Mouse (Mus musculus) ES-E14 (cell line): Measurements from ENCODE around the gene Abca7. TPM values are rescaled to one million over a fixed set of nuclear protein-coding genes. Genes with fewer than 3 reads are reported as not detected.
A peak's percentile ranks its signal among the peaks of the same experiment; 100 is the strongest.
"Not testable (repeated sequence)": the region's sequence is repeated elsewhere in the genome, so short reads cannot be mapped to it uniquely, and the experiment has no call there.

Source experiments
- DNase-seq: peaks from one replicate; pipeline ENCODE4 v3.0.0-alpha.2; 2013; ENCODE audit warnings: low read depth, low spot score
- H3K27ac ChIP-seq: 2 replicates; pipeline ENCODE4 v1.5.1; 2012; ENCODE audit warnings: low read depth, mild to moderate bottlenecking, low read length, moderate library complexity, mixed read lengths; ENCODE audit not compliant: poor library complexity, insufficient read depth, severe bottlenecking
- H3K36me3 ChIP-seq: 2 replicates; pipeline ENCODE4 v1.6.1; 2012; ENCODE audit warnings: mild to moderate bottlenecking, low read length, moderate library complexity, mixed read lengths; ENCODE audit not compliant: control insufficient read depth, poor library complexity, insufficient read depth, severe bottlenecking
- H3K4me1 ChIP-seq, 2 experiments: fragments of 150-350 bp in 1 of 2; sonication (generic) in 1 of 2; 2 replicates each; pipeline ENCODE4 v1.6.1; 2012; ENCODE audit warnings: low read length in 2 of 2, mild to moderate bottlenecking in 1 of 2, mixed read lengths in 1 of 2; ENCODE audit not compliant: control insufficient read depth in 2 of 2, insufficient read depth in 2 of 2, poor library complexity in 1 of 2
- H3K4me3 ChIP-seq, 2 experiments: fragments of 150-350 bp in 1 of 2; sonication (generic) in 1 of 2; 2 replicates each; pipeline ENCODE4 v1.5.1; 2012; ENCODE audit warnings: low read length in 2 of 2, low read depth in 1 of 2, mild to moderate bottlenecking in 1 of 2, mixed read lengths in 1 of 2; ENCODE audit not compliant: insufficient read depth in 1 of 2, poor library complexity in 1 of 2, severe bottlenecking in 1 of 2
- H3K9ac ChIP-seq: 2 replicates; pipeline ENCODE4 v1.6.1; 2012; ENCODE audit warnings: low read depth, mild to moderate bottlenecking, low read length, mixed read lengths; ENCODE audit not compliant: poor library complexity, insufficient read depth, severe bottlenecking
- H3K9me3 ChIP-seq: fragments of 150-350 bp; sonication (generic); 2 replicates; pipeline ENCODE4 v1.6.1; 2012; ENCODE audit warnings: low read depth, mild to moderate bottlenecking, low read length; ENCODE audit not compliant: control insufficient read depth, insufficient read depth
- CHD2 ChIP-seq: IDR thresholded peaks from 2 replicates; pipeline ENCODE4 v1.6.1; 2014; ENCODE audit warnings: mild to moderate bottlenecking, low read depth, low read length, inconsistent platforms
- HCFC1 ChIP-seq: IDR thresholded peaks from 2 replicates; pipeline ENCODE4 v1.6.1; 2012; ENCODE audit warnings: low read length, inconsistent platforms, borderline replicate concordance; ENCODE audit not compliant: insufficient read depth
- MAFK ChIP-seq: IDR thresholded peaks from 2 replicates; pipeline ENCODE4 v1.6.1; 2014; ENCODE audit warnings: mild to moderate bottlenecking, low read depth, low read length, inconsistent platforms; ENCODE audit not compliant: insufficient read depth
- ZC3H11A ChIP-seq: IDR thresholded peaks from 2 replicates; pipeline ENCODE4 v1.6.1; 2012; ENCODE audit warnings: low read depth, mild to moderate bottlenecking, inconsistent platforms, low read length, borderline replicate concordance
- ZNF384 ChIP-seq: IDR thresholded peaks from 2 replicates; pipeline ENCODE4 v1.6.1; 2012; ENCODE audit warnings: low read depth, low read length, inconsistent platforms
- in situ Hi-C, 2 experiments: fragments of 600-800 bp; cut with MboI; formaldehyde crosslinking; loops; one replicate each; pipeline ENCODE4 v1.15.1; 2025; ENCODE audit warnings: low sequenced_read_pairs in 2 of 2, inconsistent platforms in 1 of 2; ENCODE audit not compliant: unreplicated experiment in 2 of 2
- total RNA-seq: library from RNA; depleted of rRNA; stranded (reverse); fragments of 300-350 nt; gene quantifications from 2 replicates; pipeline ENCODE4 v1.2.3, GENCODE M21; 2012

The Abca7 gene
- total RNA-seq, 1 experiment = 8.8 TPM

DNA sequence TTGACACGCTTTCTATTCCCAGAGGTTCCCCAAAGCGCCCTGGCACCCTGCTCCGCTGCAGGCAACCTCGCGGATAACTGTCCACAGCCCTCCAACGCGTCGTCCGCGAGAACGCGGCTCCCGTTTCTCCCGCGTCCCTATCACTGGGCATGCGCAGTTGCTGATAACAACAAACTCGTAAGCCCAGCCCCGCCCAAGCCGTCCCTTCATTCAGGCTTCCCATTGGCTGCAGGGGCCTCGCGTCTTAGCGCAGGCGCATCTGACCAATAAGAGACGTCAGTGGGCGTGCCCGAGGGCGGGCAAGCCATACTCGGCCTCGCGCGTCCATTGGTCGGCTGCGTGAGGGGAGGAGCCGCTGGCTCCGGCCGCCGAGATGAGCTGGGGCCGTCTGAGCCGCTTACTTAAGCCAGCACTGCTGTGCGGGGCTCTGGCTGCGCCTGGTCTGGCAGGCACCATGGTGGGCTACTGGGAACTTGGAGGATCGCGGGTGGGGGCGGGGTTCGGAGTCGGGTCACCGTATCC, 57.0 kb downstream of the Abca7 start:
- H3K9ac ChIP-seq = peak overlapping the region; percentile 97
- TF ChIP-seq ZNF384 (no peak), CHD2 (peak; percentile 10; the same call in 1 of the 2 replicates), HCFC1 (no peak), ZC3H11A (no peak)
- peaks cover 18 to 27% of the 10 kb centered on the region in 2 experiments for H3K4me1 ChIP-seq
- H3K9me3 ChIP-seq = no peaks in the 10 kb centered on the region
- H3K4me3 ChIP-seq = peak overlapping the region; percentile 74 to 93
- H3K27ac ChIP-seq = peak overlapping the region; percentile 96
- H3K36me3 ChIP-seq = peaks cover 28% of the 10 kb centered on the region
- peak; percentile 100 for DNase-seq
- in situ Hi-C loops = no loop called here

GRCm38 (mm10) chr10:80053831-80054815, 57.8 kb downstream of the Abca7 start:
- no peaks in the 10 kb centered on the region for H3K9me3 ChIP-seq
- no peak for DNase-seq
- H3K4me3 ChIP-seq = peak overlapping the region; percentile 74 to 93
- H3K36me3 ChIP-seq = peaks cover 32% of the 10 kb centered on the region
- peak overlapping the region; percentile 94 for H3K27ac ChIP-seq
- peaks cover 15 to 27% of the 10 kb centered on the region in 2 experiments for H3K4me1 ChIP-seq
- in situ Hi-C loops = no loop called here
- TF ChIP-seq ZNF384 = no peak
- TF ChIP-seq ZC3H11A = no peak
- no peak for TF ChIP-seq MAFK
- H3K9ac ChIP-seq = peak overlapping the region; percentile 97

GRCm38 (mm10) chr10:80054911-80055310, 58.6 kb downstream of the Abca7 start:
- Histone ChIP-seq H3K4me1 (peaks cover 11 to 24% of the 10 kb centered on the region in 2 experiments), H3K36me3 (peaks cover 36% of the 10 kb centered on the region), H3K4me3 (peak overlapping the region; percentile 74 to 93), H3K9ac (peak overlapping the region; percentile 97)
- DNase-seq, H3K9me3 ChIP-seq, in situ Hi-C loops, H3K27ac ChIP-seq: not testable (repeated sequence)

- Histone ChIP-seq H3K9me3 (no peaks in the 10 kb centered on the region), H3K36me3 (peaks cover 39% of the 10 kb centered on the region), H3K9ac (peak overlapping the region; percentile 14), H3K4me1 (peaks cover 7 to 21% of the 10 kb centered on the region in 2 experiments), H3K4me3 (peak overlapping the region; percentile 74 to 93), H3K27ac (no peak overlapping the region; the same call in 1 of the 2 replicates)
- in situ Hi-C loops = no loop called here
- TF ChIP-seq ZC3H11A (no peak), CHD2 (no peak), HCFC1 (no peak), ZNF384 (no peak), MAFK (no peak)
- DNase-seq = no peak
Observed at GRCm38 (mm10) chr10:80055364-80055763, 59.1 kb downstream of the Abca7 start.
